Mouse (Mus musculus): ENCODE measurements around the gene E2f8. TPM values are rescaled to one million over a fixed set of nuclear protein-coding genes. Genes with fewer than 3 reads are reported as not detected.

E2f8 gene
- polyA plus RNA-seq, 1 experiment from 2014 or later: 2.3 TPM

DNA sequence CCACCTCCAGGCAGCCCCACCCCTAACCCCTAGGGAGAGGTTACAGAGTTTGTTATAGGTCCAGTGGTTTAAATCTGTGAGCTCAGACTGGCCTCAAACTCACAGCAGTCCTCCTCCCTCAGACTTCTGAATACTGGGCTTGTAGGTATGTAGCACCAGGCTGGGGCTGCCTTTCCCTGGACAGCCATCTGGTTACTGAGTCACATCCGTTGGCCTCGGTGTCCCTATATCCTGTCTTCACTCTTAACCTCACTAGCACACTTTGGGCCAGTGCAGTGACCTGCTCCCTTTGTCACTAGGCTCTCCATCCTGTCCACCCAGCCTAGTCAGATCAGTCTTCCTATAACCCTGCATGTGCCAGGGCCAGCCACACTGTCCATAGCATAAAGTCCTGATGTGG lies 7.4 kb upstream of the E2f8 start:
- Histone ChIP-seq H3K4me3 (replicated peaks) (no peak overlapping the region), H3K9ac (replicated peaks) (no peak overlapping the region), H3K36me3 (no peaks in the 10 kb centered on the region), H3K4me1 (peaks cover 9% of the 10 kb centered on the region; the same call in 1 of the 2 replicates), H3K27ac (replicated peaks) (no peak overlapping the region), H3K4me2 (no peak overlapping the region), H3K9me3 (replicated peaks) (no peaks in the 10 kb centered on the region), H3K27me3 (replicated peaks) (peaks cover 17% of the 10 kb centered on the region)
- 82% methylated on average over 2 of the region's 2 CpGs for WGBS
- ATAC-seq (ENCODE audit: low FRiP score): no peak

GRCm38 (mm10) chr7:48887973-48888372 lies 6.6 kb upstream of the E2f8 start:
- ATAC-seq (ENCODE audit: low FRiP score): no peak
- WGBS: 48% methylated on average over 8 of the region's 8 CpGs

DNA sequence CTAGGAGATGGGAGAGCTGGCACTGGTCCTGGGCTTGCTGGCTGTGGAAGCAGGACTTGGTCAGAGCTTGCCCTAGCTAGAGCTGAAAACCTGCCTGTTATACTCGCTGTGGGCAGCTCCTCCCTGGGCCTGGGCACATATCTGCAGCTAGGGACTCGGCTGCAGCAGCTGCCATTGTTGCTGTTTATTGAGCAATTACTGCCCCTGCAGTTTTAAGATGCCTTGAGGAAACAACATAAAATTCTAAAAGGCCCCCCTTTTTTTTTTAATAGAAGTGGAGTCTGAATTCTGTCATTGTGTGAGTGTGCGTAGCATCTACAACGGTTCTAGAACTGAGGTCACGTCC lies 2.8 kb upstream of the E2f8 start:
- 38% methylated on average over 5 of the region's 5 CpGs for WGBS

More at GRCm38 (mm10) chr7:48887973-48888372, 6.6 kb upstream of the E2f8 start:
- no peak overlapping the region for H3K4me3 ChIP-seq (replicated peaks)
- no peak overlapping the region for H3K9ac ChIP-seq (replicated peaks)
- no peak overlapping the region for H3K27ac ChIP-seq (replicated peaks)
- peaks cover 9% of the 10 kb centered on the region; the same call in 1 of the 2 replicates for H3K4me1 ChIP-seq
- H3K27me3 ChIP-seq (replicated peaks): peaks cover 21% of the 10 kb centered on the region
- no peaks in the 10 kb centered on the region for H3K36me3 ChIP-seq
- H3K9me3 ChIP-seq (replicated peaks): no peaks in the 10 kb centered on the region
- H3K4me2 ChIP-seq: no peak overlapping the region

DNA sequence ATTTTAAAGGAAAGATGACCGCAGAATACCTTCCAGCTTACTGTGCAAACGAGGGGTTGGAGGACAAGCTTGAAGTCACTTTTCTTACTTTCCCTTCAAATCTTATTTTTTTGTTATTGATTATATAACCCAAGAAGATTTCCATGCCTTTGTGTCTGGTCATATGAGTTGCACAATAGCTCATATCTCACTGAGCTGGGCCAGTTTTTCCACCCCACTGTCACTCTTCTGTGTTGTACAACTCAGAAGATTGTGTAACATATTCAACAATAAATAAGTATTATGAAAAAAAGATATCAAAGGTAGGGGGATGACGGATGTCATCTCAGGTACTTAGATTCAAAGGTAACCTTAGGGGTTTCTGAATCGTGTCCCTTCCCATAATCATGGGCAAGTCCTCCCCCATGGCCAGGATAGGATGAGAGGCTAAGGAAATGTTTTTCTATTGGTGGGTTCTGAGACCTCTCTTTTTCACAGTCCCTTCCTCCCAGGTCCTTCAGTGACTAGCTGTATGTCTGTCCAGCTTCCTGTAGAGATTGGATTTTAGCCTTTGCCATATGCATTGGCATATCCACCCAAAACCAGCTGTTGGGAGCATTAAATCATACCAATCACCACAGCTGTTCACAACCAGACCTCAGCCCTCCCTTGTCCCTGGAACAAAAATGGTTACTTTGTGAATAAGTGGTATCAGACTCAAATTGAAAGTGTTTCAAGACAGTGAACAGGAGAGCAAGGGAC lies 2.3 kb upstream of the E2f8 start:
- H3K27ac ChIP-seq (replicated peaks): no peak overlapping the region
- no peaks in the 10 kb centered on the region for H3K36me3 ChIP-seq
- peaks cover 17% of the 10 kb centered on the region for H3K4me1 ChIP-seq
- WGBS: 86% methylated on average over 4 of the region's 4 CpGs
- H3K9me3 ChIP-seq (replicated peaks): no peaks in the 10 kb centered on the region
- no peak overlapping the region for H3K4me2 ChIP-seq
- peaks cover 34% of the 10 kb centered on the region for H3K27me3 ChIP-seq (replicated peaks)
- H3K4me3 ChIP-seq (replicated peaks): no peak overlapping the region
- no peak overlapping the region for H3K9ac ChIP-seq (replicated peaks)
- no peak for ATAC-seq (ENCODE audit: low FRiP score)

More for the DNA sequence above, 2.8 kb upstream of the E2f8 start:
- Histone ChIP-seq H3K9me3 (replicated peaks) (no peaks in the 10 kb centered on the region), H3K4me2 (no peak overlapping the region), H3K36me3 (no peaks in the 10 kb centered on the region), H3K27me3 (replicated peaks) (peaks cover 34% of the 10 kb centered on the region), H3K27ac (replicated peaks) (no peak overlapping the region), H3K4me3 (replicated peaks) (no peak overlapping the region), H3K4me1 (peaks cover 17% of the 10 kb centered on the region), H3K9ac (replicated peaks) (no peak overlapping the region)
- ATAC-seq (ENCODE audit: low FRiP score): no peak

DNA sequence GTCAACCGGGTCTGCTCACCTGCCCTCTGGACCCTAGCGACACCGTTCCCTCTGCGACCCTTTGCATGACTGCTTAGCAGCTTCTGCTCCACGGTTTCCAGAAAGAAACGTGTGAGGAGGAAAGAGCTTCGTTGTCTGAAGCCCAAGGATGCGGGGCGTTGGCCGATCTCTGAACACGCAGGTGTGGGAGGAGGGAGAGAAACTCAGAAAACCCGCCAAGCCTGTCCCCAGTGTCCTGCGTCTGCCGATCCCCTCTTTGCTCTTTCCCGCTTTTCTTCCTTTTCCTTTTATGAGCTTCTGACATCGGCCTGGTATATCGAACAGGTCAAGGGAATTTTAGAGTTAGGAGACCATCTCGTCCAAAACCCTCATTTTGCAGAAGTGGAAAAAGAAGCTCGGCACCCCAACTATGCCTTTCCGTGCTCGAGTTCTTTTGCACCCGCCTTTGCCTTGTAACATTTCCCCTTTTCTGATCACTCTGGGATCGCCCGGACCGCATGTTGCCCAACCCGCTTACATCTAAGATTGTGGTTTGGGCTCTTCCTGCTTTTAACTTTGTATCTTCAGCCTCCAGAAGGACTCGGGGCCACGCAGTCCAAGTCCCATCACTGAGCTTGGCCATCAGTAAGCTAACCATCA lies 694 bp upstream of the E2f8 start:
- ATAC-seq (ENCODE audit: low FRiP score): no peak
- Histone ChIP-seq H3K9me3 (replicated peaks) (no peaks in the 10 kb centered on the region), H3K4me1 (peaks cover 20% of the 10 kb centered on the region), H3K27ac (replicated peaks) (no peak overlapping the region), H3K36me3 (no peaks in the 10 kb centered on the region), H3K27me3 (replicated peaks) (peaks cover 32% of the 10 kb centered on the region), H3K4me2 (peak overlapping the region; percentile 100), H3K4me3 (replicated peaks) (peak overlapping the region; percentile 73), H3K9ac (replicated peaks) (no peak overlapping the region; the same call in 1 of the 2 replicates)
- WGBS: 3% methylated on average over 28 of the region's 28 CpGs

GRCm38 (mm10) chr7:48880591-48881481 lies 560 bp downstream of the E2f8 start:
- WGBS: 0% methylated on average over 71 of the region's 77 CpGs
- Histone ChIP-seq H3K9me3 (replicated peaks) (no peaks in the 10 kb centered on the region), H3K27ac (replicated peaks) (no peak overlapping the region), H3K4me3 (replicated peaks) (peak overlapping the region; percentile 73), H3K4me1 (peaks cover 20% of the 10 kb centered on the region), H3K9ac (replicated peaks) (peak overlapping the region; percentile 44), H3K27me3 (replicated peaks) (peaks cover 32% of the 10 kb centered on the region), H3K4me2 (peak overlapping the region; percentile 100), H3K36me3 (no peaks in the 10 kb centered on the region)
- peak; percentile 99 for ATAC-seq (ENCODE audit: low FRiP score)

DNA sequence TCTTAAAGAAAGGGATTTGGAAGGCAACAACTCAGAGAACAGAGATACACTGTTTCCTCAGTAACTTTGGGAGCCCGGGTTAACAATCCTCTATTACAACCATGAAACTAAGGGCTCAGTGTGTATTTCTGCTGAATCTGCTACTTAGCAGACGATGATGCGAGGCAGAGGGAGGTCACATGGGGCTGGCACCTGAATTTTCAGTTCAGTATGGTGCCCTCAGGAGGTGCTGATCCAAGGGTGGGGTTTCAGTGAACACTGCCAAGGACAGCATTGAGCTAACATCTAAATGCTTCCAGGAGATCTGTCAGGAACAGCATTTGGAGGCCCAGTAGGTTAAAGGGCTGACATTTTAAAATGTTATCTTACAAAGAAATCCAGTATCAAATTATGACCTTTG lies 1.8 kb downstream of the E2f8 start:
- no peak overlapping the region for H3K9ac ChIP-seq (replicated peaks)
- H3K36me3 ChIP-seq: no peaks in the 10 kb centered on the region
- no peak overlapping the region for H3K27ac ChIP-seq (replicated peaks)
- peaks cover 20% of the 10 kb centered on the region for H3K4me1 ChIP-seq
- H3K27me3 ChIP-seq (replicated peaks): peaks cover 26% of the 10 kb centered on the region
- no peak overlapping the region for H3K4me3 ChIP-seq (replicated peaks)
- peak overlapping the region; percentile 19 for H3K4me2 ChIP-seq
- no peak for ATAC-seq (ENCODE audit: low FRiP score)
- WGBS: 45% methylated on average over 3 of the region's 3 CpGs
- no peaks in the 10 kb centered on the region for H3K9me3 ChIP-seq (replicated peaks)

- H3K4me2 ChIP-seq: no peak overlapping the region
- peaks cover 24% of the 10 kb centered on the region for H3K4me1 ChIP-seq
- no peaks in the 10 kb centered on the region for H3K36me3 ChIP-seq
- no peak overlapping the region for H3K4me3 ChIP-seq (replicated peaks)
- H3K27me3 ChIP-seq (replicated peaks): peaks cover 12% of the 10 kb centered on the region
- H3K9me3 ChIP-seq (replicated peaks): no peaks in the 10 kb centered on the region
- no peak overlapping the region for H3K9ac ChIP-seq (replicated peaks)
- 53% methylated on average over 15 of the region's 15 CpGs for WGBS
- no peak for ATAC-seq (ENCODE audit: low FRiP score)
- no peak overlapping the region for H3K27ac ChIP-seq (replicated peaks)
These were observed 3.5 kb downstream of the E2f8 start for GRCm38 (mm10) chr7:48877786-48878390.

DNA sequence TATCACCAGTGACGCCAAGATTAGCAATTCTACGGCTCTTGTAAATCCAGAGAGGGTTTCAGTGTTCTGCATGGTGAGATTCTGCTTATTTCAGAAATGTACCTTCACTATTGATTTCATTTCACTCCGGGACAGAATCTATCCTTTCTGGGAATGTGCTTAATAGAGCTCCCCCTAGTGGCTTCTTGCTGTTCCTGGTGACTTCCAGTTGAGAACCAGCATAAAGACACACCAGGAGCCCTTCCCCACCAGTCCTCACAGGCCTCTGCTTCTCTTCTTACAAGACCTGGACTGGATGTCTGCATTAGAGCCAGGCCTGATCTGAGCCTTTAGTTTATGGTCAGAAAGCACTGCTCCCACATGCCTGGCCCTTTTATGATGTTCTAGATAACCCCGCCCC lies 4.9 kb downstream of the E2f8 start:
- Histone ChIP-seq H3K36me3 (no peaks in the 10 kb centered on the region), H3K27ac (replicated peaks) (no peak overlapping the region), H3K27me3 (replicated peaks) (no peaks in the 10 kb centered on the region), H3K9me3 (replicated peaks) (no peaks in the 10 kb centered on the region), H3K4me1 (peaks cover 17% of the 10 kb centered on the region), H3K4me3 (replicated peaks) (no peak overlapping the region), H3K9ac (replicated peaks) (no peak overlapping the region), H3K4me2 (no peak overlapping the region)
- no peak for ATAC-seq (ENCODE audit: low FRiP score)
- WGBS: 71% methylated on average over 4 of the region's 4 CpGs

- Histone ChIP-seq H3K4me3 (replicated peaks) (no peak overlapping the region), H3K27me3 (replicated peaks) (no peaks in the 10 kb centered on the region), H3K36me3 (no peaks in the 10 kb centered on the region), H3K27ac (replicated peaks) (no peak overlapping the region), H3K9ac (replicated peaks) (no peak overlapping the region), H3K4me1 (peaks cover 7% of the 10 kb centered on the region; the same call in 1 of the 2 replicates), H3K4me2 (no peak overlapping the region), H3K9me3 (replicated peaks) (no peaks in the 10 kb centered on the region)
- 89% methylated on average over 14 of the region's 14 CpGs for WGBS
- no peak for ATAC-seq (ENCODE audit: low FRiP score)
These were observed 6.3 kb downstream of the E2f8 start for GRCm38 (mm10) chr7:48875096-48875495.

DNA sequence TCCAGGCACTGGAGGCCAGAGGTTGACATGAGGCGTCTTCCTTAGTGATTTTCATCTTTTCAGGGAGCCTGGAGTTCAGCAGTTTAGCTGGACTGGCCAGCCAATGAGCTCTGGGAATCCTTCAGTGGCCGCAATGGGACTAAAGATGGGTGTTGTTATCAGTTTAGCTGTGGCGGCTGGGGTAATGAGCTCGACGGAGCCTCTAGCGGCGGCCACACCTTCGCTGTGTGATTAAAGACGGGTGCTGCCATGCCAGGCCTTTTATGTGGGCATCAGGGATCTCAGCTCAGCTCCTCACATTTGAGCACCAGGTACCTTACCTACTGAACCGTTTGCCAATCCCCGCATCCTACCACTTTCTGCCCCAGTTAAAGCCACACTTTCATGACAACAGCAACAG lies 10.1 kb downstream of the E2f8 start:
- Histone ChIP-seq H3K36me3 (no peaks in the 10 kb centered on the region), H3K9me3 (replicated peaks) (no peaks in the 10 kb centered on the region), H3K27ac (replicated peaks) (no peak overlapping the region), H3K4me1 (0 out of 2 replicates have a peak, but pooled peaks cover 4% of the 10 kb centered on the region), H3K27me3 (replicated peaks) (no peaks in the 10 kb centered on the region), H3K9ac (replicated peaks) (no peak overlapping the region), H3K4me2 (no peak overlapping the region), H3K4me3 (replicated peaks) (no peak overlapping the region)
- no peak for ATAC-seq (ENCODE audit: low FRiP score)
- 93% methylated on average over 11 of the region's 11 CpGs for WGBS

Data from neural tube, embryonic 15.5 days (tissue).